Mouse (Mus musculus) thymus, postnatal 36 days (tissue): ENCODE measurements around the gene Psmd7.
"Not testable (repeated sequence)": the region's sequence is repeated elsewhere in the genome, so short reads cannot be mapped to it uniquely, and the experiment has no call there.

Source experiments
- DNase-seq, 2 experiments: peaks; one replicate each; pipeline ENCODE4 v3.0.0; 2022; ENCODE audit warnings: mixed read lengths in 2 of 2

Psmd7 gene

DNA sequence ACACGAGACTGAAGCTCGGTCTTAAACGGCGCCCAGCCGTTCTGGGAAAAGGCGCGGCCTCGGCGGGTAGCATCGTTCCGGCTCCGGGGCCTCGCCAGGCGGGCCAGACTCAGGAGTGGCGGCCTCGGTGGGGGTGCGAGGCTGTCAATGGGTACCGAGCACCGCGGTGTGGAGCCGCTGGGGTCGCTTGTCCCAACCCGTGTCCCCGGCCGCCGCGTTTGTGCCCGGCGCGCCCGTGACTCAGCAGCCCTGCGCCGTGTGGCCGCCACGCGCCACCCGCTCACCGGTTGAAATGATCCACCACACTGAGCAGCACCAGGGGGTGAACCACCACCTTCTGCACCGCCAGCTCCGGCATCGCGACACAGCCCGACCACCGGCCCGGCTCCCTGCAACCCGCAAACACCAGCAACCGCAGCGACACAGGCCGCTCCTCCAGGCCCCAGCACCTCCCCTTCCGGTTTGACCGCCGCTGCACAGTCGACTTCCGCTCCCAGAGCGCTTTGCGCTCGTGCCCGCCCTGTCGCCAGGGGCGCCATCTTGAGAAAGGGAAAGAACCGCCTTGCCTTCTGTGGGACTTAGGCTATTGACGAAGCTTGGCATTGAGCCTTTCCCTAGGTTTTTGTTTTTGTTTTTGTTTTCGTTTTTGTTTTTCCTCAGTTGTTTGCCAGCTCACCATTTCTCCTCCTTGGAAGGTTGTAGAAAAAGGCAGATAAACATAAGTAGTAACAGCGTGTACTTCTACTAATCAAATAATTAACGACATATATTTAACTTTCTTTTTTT, at the start of gene Psmd7:
Gene Psmd7, minus strand, starts transcription at position 470 of the 786 bp plus-strand sequence.
- DNase-seq, result peak; percentile 92 to 93

DNA sequence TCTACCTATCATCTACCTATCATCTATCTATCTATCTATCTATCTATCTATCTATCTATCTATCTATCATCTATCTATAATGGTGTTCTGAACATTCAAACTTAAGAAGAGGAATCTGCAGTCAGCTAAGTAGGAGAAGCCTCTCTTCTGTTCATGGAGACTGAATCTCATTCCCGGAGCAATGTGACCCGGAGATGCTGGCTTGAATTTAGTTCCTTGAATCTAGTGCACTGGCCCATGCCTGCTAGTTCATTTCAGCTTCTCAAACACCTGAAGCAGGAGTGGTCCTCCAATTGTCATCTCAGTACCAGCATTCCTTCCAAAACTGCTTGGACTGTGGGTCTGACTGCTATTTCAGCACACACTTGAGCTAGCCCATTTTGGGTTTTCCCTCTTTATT, 45.5 kb upstream of the Psmd7 start:
- DNase-seq, result no peak

DNA sequence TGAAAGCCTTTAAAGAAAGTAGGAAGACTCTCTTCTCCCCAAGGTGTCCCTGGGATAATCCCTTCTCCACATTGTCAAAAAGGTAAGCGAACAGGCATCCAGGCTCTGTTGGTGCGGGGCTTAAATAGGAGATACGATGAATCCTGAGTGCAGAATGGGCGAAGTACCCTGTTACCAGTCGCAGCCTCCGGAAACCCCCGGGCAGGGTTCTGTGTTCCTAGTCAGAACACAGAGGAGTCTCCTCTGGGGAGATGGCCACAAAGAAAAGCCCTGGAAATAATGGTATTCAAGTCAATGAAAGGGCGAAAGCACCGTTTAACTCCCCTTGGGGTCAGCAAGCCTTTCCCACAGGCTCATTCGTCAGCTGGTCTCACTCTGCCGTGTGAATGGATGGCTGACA, 41.4 kb upstream of the Psmd7 start:
- DNase-seq, result no peak

- no peak for DNase-seq
Observed at GRCm38 (mm10) chr8:107628501-107629149, 40.4 kb upstream of the Psmd7 start.

DNA sequence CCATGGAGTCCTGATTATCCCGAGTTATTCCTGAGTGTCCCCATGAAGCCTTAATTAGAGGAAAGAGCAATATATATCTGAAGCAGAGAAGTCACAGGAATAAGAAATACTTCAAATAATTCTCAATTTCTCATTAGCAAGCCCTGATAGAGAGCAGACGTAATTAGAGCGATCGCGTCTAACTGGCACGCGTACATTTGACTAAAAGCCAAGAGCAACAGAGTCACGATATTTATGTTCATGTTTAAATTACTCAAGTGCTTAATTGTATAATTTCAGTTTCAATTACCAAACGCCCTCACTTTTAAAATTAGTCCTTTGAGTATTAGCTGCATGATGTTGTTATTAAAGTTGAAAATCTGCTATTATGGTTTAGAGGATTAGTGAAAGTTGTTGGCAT, 39.6 kb upstream of the Psmd7 start:
- DNase-seq, result no peak

- DNase-seq, result not testable (repeated sequence)
Observed at GRCm38 (mm10) chr8:107624301-107624700, 36.0 kb upstream of the Psmd7 start.

DNA sequence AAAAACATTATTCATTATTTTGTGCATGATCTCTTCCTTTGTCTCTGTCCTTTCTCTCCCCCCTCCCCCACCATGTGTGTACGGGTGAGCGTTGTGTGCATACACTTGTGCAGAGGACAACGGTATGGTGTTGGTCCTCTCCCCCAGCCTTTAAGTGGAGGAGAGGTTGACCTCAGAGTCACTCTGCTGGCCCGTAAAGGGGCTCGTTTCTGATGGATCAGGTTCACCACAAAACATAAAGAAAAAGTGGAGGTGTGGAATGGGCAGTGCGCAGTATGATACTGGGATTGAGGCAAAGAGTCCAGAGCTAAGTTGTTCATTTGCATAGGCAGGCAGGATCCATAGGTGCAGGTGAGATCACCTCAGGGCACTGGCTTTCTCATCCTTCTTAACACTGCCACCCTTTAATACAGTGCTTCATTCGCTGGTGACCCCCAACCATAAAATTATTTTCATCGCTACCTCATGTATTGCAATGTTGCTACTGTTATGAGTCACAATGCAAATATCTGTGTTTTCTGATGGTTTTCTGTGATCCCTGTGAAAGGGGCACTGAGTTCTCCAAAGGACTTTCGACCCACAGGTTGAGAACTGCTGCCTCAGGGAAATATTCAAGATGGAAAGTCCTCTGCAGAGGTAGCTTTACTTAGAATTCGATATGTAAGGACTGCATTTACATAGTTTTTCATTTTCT, 33.8 kb upstream of the Psmd7 start:
- DNase-seq, result no peak

GRCm38 (mm10) chr8:107621136-107621535, 32.9 kb upstream of the Psmd7 start:
- no peak for DNase-seq

DNA sequence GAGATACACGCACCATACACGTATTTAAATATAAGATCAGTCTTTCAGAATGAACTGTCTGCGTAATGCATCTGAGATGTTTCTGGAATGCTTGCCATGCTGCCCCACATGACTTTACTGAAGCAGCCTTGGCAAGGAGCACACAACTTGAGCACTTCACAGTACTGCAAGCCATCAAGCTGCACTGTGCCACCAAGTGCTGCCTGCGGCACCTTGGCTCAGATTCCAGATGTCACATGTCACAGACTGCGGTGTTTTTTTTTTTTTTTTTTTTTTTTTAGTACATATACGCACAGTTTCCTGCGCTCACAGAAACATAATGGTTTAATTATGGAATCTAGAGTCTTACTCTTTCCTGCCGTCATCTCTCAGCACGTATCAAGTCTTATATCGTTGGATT, 30.2 kb upstream of the Psmd7 start:
- no peak for DNase-seq

GRCm38 (mm10) chr8:107613411-107613810, 25.1 kb upstream of the Psmd7 start:
- no peak for DNase-seq

DNA sequence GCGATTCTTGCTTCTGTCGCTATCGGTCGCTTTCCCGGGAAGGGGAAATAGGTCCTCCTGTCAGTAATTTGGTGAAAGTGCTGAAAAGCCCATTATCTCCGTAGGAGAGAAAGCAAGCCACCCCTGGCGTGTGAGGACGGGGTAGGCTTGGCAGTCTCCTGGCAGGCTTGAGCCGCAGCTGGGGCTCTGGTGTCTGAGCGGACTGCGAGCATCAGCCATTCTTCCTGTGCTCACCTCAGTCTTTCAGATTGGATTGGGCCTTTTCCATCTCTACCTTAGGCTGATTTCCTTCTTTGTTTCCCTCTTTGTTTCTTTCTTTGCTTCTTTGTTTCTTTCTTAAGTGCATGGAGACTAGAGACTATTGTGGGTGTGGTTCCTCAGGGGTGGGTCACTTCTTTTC, 22.6 kb upstream of the Psmd7 start:
- no peak for DNase-seq

GRCm38 (mm10) chr8:107608751-107609150, 20.5 kb upstream of the Psmd7 start:
- DNase-seq, result no peak

GRCm38 (mm10) chr8:107603026-107603425, 14.8 kb upstream of the Psmd7 start:
- DNase-seq, result peak; percentile 28 to 40

- DNase-seq, result no peak
Observed at GRCm38 (mm10) chr8:107599691-107600090, 11.4 kb upstream of the Psmd7 start.

- no peak for DNase-seq
Observed at GRCm38 (mm10) chr8:107597731-107598130, 9.5 kb upstream of the Psmd7 start.

DNA sequence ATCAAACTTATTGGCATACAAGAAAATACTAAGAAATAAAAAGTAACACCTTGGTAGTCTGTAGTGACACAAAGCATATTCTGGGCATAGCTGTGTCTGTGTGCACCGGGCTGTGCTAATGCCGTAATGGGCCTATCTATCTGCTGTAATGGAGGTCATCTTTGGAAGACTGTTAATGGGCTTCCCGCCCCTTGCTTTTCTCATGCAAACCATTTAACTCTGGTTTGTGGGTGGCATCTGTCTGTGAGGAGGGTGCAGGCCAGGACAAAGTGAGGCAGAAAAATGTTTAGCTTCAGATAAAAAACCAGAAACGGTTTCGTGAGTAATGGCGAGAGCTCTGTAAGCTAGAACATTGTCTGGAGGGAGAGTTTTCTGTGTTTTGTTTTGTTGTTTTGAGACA, 6.6 kb upstream of the Psmd7 start:
- DNase-seq, result no peak

DNA sequence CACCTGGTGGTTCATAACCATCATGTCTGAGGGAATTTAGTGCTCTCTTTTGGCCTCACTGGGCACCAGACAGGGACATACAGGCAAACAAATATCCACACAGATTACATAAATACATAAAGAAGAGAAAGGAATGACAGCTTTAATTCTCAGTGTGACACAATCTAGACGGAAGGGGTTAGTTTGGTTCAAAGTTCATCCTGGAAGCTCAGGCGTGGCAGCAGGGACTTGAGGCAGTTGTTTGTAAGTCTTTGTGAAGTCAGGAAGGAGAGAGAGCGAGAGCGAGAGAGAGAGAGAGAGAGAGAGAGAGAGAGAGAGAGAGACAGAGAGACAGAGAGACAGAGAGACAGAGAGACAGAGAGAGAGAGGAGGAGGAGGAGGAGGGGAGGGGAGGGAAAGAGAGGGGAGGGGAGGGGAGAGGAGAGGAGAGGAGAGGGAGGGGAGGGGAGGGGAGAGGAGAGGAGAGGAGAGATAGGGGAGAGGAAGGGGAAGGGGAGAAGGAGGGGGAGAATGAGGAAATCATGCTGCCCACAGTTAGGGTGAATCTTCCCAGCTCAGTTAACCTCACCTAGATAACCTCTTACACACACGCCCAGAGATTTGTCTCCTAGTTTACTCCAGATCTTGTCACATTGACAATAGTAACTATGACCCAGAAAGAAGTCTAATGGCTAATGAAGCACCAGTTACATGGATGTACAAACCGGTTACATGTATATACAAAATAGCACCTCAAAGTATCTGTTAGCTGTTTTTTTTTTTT, 5.9 kb upstream of the Psmd7 start:
- no peak for DNase-seq

DNA sequence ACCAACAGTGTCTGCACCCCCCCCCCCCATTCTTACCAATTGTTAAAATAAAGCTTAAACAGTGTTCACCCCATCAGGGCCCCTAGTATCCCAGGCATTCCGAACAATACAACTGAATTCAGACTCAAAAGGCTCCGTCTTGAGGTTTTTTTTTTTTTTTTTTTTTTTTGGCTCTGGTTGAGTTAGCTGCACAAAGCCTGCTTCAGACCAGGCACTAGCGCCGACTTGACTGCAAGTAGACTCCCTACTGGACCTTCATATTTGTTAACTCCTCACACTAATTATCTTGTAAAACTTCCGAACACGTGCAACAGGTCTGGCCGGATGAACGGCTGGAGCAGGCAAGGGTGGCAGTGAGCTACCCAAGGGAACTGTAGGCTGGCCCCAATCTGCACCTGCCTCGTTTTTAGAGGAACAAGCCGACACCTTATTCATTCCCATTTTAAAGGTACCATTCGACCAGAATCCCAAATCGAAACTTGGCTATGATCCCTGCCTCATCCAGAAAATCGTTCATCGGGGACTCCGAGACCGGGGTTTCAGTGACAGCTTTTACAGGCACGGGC, 752 bp downstream of the Psmd7 start:
- DNase-seq, result peak in 1 of 2 experiments; percentile 11

GRCm38 (mm10) chr8:107582136-107582535, 6.1 kb downstream of the Psmd7 start:
- DNase-seq, result no peak

DNA sequence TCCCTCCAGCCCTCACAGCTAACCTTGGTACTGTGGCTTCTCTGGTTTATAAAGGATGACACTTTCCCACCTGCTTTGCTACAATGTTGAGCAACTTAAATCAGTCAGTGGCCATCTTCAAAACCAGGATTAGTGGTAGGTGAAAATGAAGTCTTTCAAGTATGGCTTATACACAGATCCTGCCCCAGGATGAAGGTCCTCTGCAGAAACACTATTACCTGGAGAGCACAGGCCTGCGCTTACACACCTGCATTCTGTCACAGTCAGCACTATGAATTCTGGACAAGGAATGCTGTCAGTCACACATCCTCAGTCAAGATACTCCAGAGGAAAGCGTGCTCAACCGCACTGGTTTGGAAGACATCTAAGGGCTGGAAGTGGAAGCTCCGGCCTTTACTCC, 6.7 kb downstream of the Psmd7 start:
- DNase-seq, result no peak

- DNase-seq, result no peak
Observed at GRCm38 (mm10) chr8:107580879-107581278, 7.4 kb downstream of the Psmd7 start.

DNA sequence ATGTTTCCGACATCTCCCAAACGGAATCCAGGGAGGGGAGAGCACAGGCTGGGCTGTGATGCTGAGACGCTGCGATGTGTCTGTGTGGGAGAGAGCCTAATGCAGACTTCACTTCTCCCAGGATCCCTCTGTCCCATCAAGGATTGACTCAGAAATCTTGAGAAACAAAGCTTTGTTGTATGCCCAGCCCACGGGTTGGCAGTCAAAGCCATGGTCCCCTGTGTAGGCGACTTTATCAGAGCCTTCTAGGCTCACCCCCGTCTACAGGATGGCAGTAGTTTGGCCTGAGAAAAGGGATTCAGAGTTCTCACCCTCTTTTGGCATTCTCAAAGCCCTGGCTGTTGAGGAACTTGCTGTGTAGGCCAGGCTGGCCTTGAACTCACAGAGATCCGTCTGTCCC, 9.7 kb downstream of the Psmd7 start:
- DNase-seq, result no peak

- no peak for DNase-seq
Observed at GRCm38 (mm10) chr8:107578132-107578531, 10.1 kb downstream of the Psmd7 start.
